Mouse (Mus musculus): ENCODE measurements around the gene Nat8f6. TPM values are rescaled to one million over a fixed set of nuclear protein-coding genes. Genes with fewer than 3 reads are reported as not detected.
"Not testable (repeated sequence)": the region's sequence is repeated elsewhere in the genome, so short reads cannot be mapped to it uniquely, and the experiment has no call there.

Nat8f6 gene
- polyA plus RNA-seq, 1 experiment from 2014 or later = not detected

DNA sequence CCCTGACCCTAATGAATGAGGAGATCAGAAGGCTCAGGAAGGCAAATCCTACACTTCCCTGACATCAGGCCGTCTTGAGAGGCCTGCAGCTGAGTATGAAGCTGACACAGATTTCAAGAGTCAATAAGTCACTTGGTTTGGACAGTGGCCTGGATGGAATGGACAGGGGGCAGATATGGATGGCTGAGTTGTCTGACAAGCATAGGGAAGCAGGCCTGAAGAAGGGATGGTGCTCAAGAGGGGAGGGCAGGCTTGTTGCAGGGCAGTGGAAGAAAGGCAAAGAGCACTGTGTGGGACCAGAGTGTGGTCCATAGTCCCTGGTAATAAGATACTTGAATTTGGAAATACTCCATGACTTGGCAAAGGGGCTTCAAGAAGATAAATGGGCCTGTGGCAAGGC, 8.7 kb upstream of the Nat8f6 start:
- H3K4me2 ChIP-seq (ENCODE audit: low read depth, low read length) = no peak overlapping the region
- no peak overlapping the region for H3K9ac ChIP-seq (replicated peaks)
- no peaks in the 10 kb centered on the region for H3K36me3 ChIP-seq (replicated peaks; ENCODE audit: insufficient read depth, low read length)
- no peaks in the 10 kb centered on the region for H3K27me3 ChIP-seq (ENCODE audit: insufficient read depth, low read length)
- no peak overlapping the region for H3K27ac ChIP-seq (ENCODE audit: low read depth)
- H3K4me1 ChIP-seq (ENCODE audit: insufficient read depth) = no peaks in the 10 kb centered on the region
- 52% methylated on average over 1 of the region's 1 CpGs for WGBS (ENCODE audit: insufficient replicate concordance)
- TF ChIP-seq EP300 (IDR thresholded peaks at IDR 0.05; ENCODE audit: low read depth) (no peak), CTCF (IDR thresholded peaks at IDR 0.05; ENCODE audit: low read depth) (no peak)
- no peak for DNase-seq
- ATAC-seq = no peak
- no peak overlapping the region for H3K4me3 ChIP-seq (ENCODE audit: low read depth, low read length)
- no peaks in the 10 kb centered on the region for H3K9me3 ChIP-seq (ENCODE audit: low read length)

DNA sequence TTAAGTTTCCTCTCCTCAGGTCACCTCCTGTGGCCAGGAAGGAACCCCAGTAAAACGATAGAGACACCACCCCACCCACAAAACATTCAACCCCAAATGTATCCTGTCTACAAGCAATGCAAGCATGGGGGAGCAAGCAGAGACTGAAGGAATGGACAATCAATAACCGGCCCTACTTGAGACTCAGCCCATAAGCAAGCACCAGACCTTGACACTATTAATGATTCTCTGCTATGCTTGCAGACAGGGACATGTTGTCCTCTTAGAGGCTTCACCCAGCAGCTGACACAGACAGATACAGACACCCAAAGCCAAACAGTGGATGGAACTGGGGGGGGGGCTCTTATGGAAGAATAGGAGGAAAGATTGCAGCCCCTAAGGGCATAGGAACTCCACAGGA, 5.1 kb upstream of the Nat8f6 start:
- Histone ChIP-seq H3K4me3 (ENCODE audit: low read depth, low read length) (no peak overlapping the region), H3K36me3 (replicated peaks; ENCODE audit: insufficient read depth, low read length) (no peaks in the 10 kb centered on the region), H3K27ac (ENCODE audit: low read depth) (no peak overlapping the region), H3K9me3 (ENCODE audit: low read length) (no peaks in the 10 kb centered on the region), H3K4me2 (ENCODE audit: low read depth, low read length) (no peak overlapping the region), H3K27me3 (ENCODE audit: insufficient read depth, low read length) (no peaks in the 10 kb centered on the region), H3K9ac (replicated peaks) (no peak overlapping the region), H3K4me1 (ENCODE audit: insufficient read depth) (no peaks in the 10 kb centered on the region)
- no peak for ATAC-seq
- no peak for DNase-seq
- TF ChIP-seq EP300 (IDR thresholded peaks at IDR 0.05; ENCODE audit: low read depth) (no peak), CTCF (IDR thresholded peaks at IDR 0.05; ENCODE audit: low read depth) (no peak)
- 64% methylated on average over 2 of the region's 2 CpGs for WGBS (ENCODE audit: insufficient replicate concordance)

DNA sequence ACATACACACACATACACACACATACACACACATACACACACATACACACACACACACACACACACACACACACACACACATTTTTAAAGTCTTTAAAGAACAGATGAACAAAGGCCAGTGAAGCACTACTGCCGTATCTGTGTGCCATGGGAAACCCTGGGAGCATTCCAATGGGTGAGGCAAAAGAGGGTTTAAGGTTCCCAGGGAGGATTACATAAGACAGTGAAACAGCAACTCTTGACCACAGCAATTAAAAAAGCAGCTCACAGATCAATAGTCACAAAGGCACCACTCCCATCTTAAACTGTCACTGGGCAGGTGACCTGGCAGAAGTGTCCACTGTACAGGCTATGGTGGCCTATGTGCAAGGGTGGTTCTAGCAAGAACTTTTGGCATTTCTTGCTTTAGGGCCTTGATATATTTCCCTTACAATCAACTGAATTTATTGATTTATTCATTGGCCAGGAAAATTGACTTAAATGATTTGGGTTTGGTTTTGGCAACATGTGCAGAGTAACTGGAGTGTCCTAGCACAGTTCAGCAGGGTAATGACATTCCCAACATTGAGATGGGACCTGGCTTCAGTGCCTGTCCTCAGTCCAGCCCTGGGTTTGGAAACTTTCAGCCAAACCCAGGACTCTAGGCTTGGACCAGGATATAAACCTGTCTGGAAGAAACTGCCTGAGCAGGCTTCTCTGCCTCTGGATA, 2.8 kb upstream of the Nat8f6 start:
- H3K4me3 ChIP-seq (ENCODE audit: low read depth, low read length) = no peak overlapping the region
- H3K27me3 ChIP-seq (ENCODE audit: insufficient read depth, low read length) = no peaks in the 10 kb centered on the region
- 80% methylated on average over 1 of the region's 1 CpGs for WGBS (ENCODE audit: insufficient replicate concordance)
- no peak overlapping the region for H3K4me2 ChIP-seq (ENCODE audit: low read depth, low read length)
- no peak overlapping the region for H3K27ac ChIP-seq (ENCODE audit: low read depth)
- no peak for ATAC-seq
- no peaks in the 10 kb centered on the region for H3K4me1 ChIP-seq (ENCODE audit: insufficient read depth)
- TF ChIP-seq EP300 (IDR thresholded peaks at IDR 0.05; ENCODE audit: low read depth) = no peak
- TF ChIP-seq CTCF (IDR thresholded peaks at IDR 0.05; ENCODE audit: low read depth) = no peak
- H3K9me3 ChIP-seq (ENCODE audit: low read length) = no peaks in the 10 kb centered on the region
- DNase-seq = no peak
- no peaks in the 10 kb centered on the region for H3K36me3 ChIP-seq (replicated peaks; ENCODE audit: insufficient read depth, low read length)
- no peak overlapping the region for H3K9ac ChIP-seq (replicated peaks)

GRCm38 (mm10) chr6:85822286-85822685, 1.5 kb upstream of the Nat8f6 start:
- TF ChIP-seq EP300 (IDR thresholded peaks at IDR 0.05; ENCODE audit: low read depth) (no peak), CTCF (IDR thresholded peaks at IDR 0.05; ENCODE audit: low read depth) (no peak)
- H3K36me3 ChIP-seq (replicated peaks; ENCODE audit: insufficient read depth, low read length) = no peaks in the 10 kb centered on the region
- no peak overlapping the region for H3K4me3 ChIP-seq (ENCODE audit: low read depth, low read length)
- ATAC-seq = no peak
- H3K27ac ChIP-seq (ENCODE audit: low read depth) = no peak overlapping the region
- 72% methylated on average over 4 of the region's 4 CpGs for WGBS (ENCODE audit: insufficient replicate concordance)
- H3K9ac ChIP-seq (replicated peaks) = no peak overlapping the region
- H3K27me3 ChIP-seq (ENCODE audit: insufficient read depth, low read length) = no peaks in the 10 kb centered on the region
- no peaks in the 10 kb centered on the region for H3K9me3 ChIP-seq (ENCODE audit: low read length)
- no peak for DNase-seq
- H3K4me1 ChIP-seq (ENCODE audit: insufficient read depth) = no peaks in the 10 kb centered on the region
- H3K4me2 ChIP-seq (ENCODE audit: low read depth, low read length) = no peak overlapping the region

DNA sequence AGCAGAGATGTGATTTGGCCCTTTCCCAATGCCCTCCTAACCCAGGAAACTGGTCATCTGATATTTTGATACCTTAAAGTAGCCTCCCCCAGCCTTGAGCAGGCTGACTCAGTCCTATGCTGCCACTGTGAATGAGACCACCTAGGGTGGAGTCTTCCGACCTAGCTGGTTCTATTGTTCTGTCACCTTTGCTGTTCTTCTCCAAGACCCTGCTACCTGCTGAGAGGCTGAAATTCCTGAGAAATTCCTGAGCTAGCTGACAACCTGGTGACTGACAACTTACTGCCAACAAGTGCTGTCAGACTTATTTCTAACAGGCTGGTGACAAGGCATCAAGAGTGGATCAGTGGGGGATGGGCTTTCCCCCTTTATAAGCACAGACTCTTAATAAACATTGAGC, 2.4 kb downstream of the Nat8f6 start:
- Histone ChIP-seq H3K9me3 (ENCODE audit: low read length) (no peaks in the 10 kb centered on the region), H3K27ac (ENCODE audit: low read depth) (no peak overlapping the region), H3K36me3 (replicated peaks; ENCODE audit: insufficient read depth, low read length) (no peaks in the 10 kb centered on the region), H3K4me3 (ENCODE audit: low read depth, low read length) (no peak overlapping the region), H3K9ac (replicated peaks) (no peak overlapping the region), H3K4me1 (ENCODE audit: insufficient read depth) (no peaks in the 10 kb centered on the region), H3K4me2 (ENCODE audit: low read depth, low read length) (no peak overlapping the region), H3K27me3 (ENCODE audit: insufficient read depth, low read length) (no peaks in the 10 kb centered on the region)
- DNase-seq (no peak), ATAC-seq (no peak)
- no peak for TF ChIP-seq EP300 (IDR thresholded peaks at IDR 0.05; ENCODE audit: low read depth)
- TF ChIP-seq CTCF (IDR thresholded peaks at IDR 0.05; ENCODE audit: low read depth) = no peak
- 59% methylated on average over 1 of the region's 1 CpGs for WGBS (ENCODE audit: insufficient replicate concordance)

DNA sequence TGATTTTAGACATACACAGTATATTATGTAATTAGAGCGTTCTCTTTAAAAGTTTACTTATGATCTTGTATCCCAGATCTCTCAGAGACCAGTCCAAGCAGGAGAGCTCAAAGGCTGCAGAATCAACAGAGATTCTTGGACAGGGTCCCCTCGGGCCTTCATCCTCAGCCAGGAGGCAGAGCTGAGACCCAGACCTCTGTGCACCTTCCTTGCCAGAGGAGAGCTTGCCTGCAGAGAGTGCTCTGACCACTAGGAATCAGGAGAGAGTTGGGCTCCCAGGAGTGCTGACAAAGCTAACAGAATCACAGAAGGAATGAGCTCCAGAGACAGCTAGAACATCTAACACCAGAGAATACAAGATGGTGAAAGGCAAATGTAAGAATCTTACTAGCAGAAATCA, 7.4 kb downstream of the Nat8f6 start:
- Histone ChIP-seq H3K4me2 (ENCODE audit: low read depth, low read length) (no peak overlapping the region), H3K4me1 (ENCODE audit: insufficient read depth) (no peaks in the 10 kb centered on the region), H3K4me3 (ENCODE audit: low read depth, low read length) (no peak overlapping the region), H3K36me3 (replicated peaks; ENCODE audit: insufficient read depth, low read length) (no peaks in the 10 kb centered on the region), H3K9me3 (ENCODE audit: low read length) (no peaks in the 10 kb centered on the region), H3K9ac (replicated peaks) (no peak overlapping the region), H3K27ac (ENCODE audit: low read depth) (no peak overlapping the region), H3K27me3 (ENCODE audit: insufficient read depth, low read length) (no peaks in the 10 kb centered on the region)
- ATAC-seq = no peak
- TF ChIP-seq CTCF (IDR thresholded peaks at IDR 0.05; ENCODE audit: low read depth) = no peak
- TF ChIP-seq EP300 (IDR thresholded peaks at IDR 0.05; ENCODE audit: low read depth) = no peak
- no peak for DNase-seq
- WGBS (ENCODE audit: insufficient replicate concordance) = 76% methylated on average over 2 of the region's 2 CpGs

- not testable (repeated sequence) for DNase-seq; H3K9me3 ChIP-seq (ENCODE audit: low read length); H3K27me3 ChIP-seq (ENCODE audit: insufficient read depth, low read length); H3K36me3 ChIP-seq (replicated peaks; ENCODE audit: insufficient read depth, low read length); H3K4me1 ChIP-seq (ENCODE audit: insufficient read depth); ATAC-seq; H3K4me2 ChIP-seq (ENCODE audit: low read depth, low read length); H3K9ac ChIP-seq (replicated peaks); H3K4me3 ChIP-seq (ENCODE audit: low read depth, low read length); H3K27ac ChIP-seq (ENCODE audit: low read depth)
- 53% methylated on average over 3 of the region's 3 CpGs for WGBS (ENCODE audit: insufficient replicate concordance)
These were observed 9.7 kb downstream of the Nat8f6 start for GRCm38 (mm10) chr6:85810942-85811537.

DNA sequence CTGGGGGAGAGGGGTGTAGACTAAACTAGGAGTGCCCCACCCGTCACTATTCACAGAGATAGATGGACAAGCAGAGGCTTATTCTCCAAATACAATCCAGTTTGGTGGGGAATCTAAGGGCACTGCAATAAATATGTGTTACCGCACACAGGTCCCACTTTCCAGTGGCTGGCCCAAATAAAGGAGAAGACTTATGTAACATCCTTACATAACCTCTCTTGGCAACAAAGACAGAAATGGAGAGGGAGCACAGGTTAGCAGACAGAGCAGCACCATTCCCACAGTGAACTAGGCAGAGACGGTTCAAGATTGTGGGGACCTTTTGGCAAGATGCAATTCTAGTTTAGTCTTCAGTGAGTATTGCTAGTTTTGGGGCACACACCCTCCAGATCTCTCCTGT, 10.2 kb downstream of the Nat8f6 start:
- not testable (repeated sequence) for H3K27ac ChIP-seq (ENCODE audit: low read depth); H3K4me3 ChIP-seq (ENCODE audit: low read depth, low read length); H3K27me3 ChIP-seq (ENCODE audit: insufficient read depth, low read length); H3K36me3 ChIP-seq (replicated peaks; ENCODE audit: insufficient read depth, low read length); H3K9ac ChIP-seq (replicated peaks); ATAC-seq; H3K4me2 ChIP-seq (ENCODE audit: low read depth, low read length); H3K9me3 ChIP-seq (ENCODE audit: low read length); H3K4me1 ChIP-seq (ENCODE audit: insufficient read depth); DNase-seq
- WGBS (ENCODE audit: insufficient replicate concordance) = 72% methylated on average over 2 of the region's 3 CpGs

DNA sequence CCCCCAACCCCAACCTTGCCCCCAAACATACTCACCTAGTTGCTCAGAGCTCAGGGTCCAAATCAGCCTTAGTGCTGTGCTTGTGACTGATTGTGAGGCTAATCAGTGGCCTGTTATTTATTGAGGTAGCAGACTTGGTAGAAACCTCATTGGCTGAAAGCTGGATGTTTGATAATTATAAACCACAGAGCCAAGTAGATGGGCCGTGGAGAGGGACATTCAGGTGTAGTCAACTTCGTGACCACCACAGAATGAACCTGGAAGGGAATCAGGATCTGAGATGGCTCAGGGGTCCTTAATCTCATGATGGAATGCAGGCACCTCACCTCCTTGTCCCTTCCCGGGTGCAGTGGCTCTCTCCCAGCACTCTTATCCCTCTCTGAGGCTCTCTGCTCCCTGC, 11.0 kb downstream of the Nat8f6 start:
- WGBS (ENCODE audit: insufficient replicate concordance) = 66% methylated on average over 2 of the region's 3 CpGs
- H3K9ac ChIP-seq (replicated peaks); H3K27me3 ChIP-seq (ENCODE audit: insufficient read depth, low read length); H3K4me1 ChIP-seq (ENCODE audit: insufficient read depth); ATAC-seq; H3K27ac ChIP-seq (ENCODE audit: low read depth); H3K9me3 ChIP-seq (ENCODE audit: low read length); H3K4me3 ChIP-seq (ENCODE audit: low read depth, low read length); H3K4me2 ChIP-seq (ENCODE audit: low read depth, low read length); H3K36me3 ChIP-seq (replicated peaks; ENCODE audit: insufficient read depth, low read length); DNase-seq: not testable (repeated sequence)

Measured in liver, postnatal 0 days (tissue).